Mouse (Mus musculus) testis, adult 2 months (tissue): Measurements from ENCODE around the gene Cadm2. TPM values are rescaled to one million over a fixed set of nuclear protein-coding genes. Genes with fewer than 3 reads are reported as not detected.

Source experiments
- H3K27ac ChIP-seq: fragments of 200-500 bp; 2 replicates; pipeline ENCODE4 v1.5.1; 2012; ENCODE audit warnings: low read depth, low read length; ENCODE audit not compliant: control insufficient read depth, insufficient read depth
- H3K27me3 ChIP-seq: fragments of 200-500 bp; 2 replicates; pipeline ENCODE4 v1.6.1; 2012; ENCODE audit warnings: mild to moderate bottlenecking, low read length, moderate library complexity; ENCODE audit not compliant: control insufficient read depth, insufficient read depth
- H3K36me3 ChIP-seq: fragments of 200-500 bp; 2 replicates; pipeline ENCODE4 v1.6.1; 2012; ENCODE audit warnings: mild to moderate bottlenecking, low read length; ENCODE audit not compliant: control insufficient read depth, insufficient read depth
- H3K4me1 ChIP-seq: fragments of 200-500 bp; 2 replicates; pipeline ENCODE4 v1.6.1; 2012; ENCODE audit warnings: low read length; ENCODE audit not compliant: control insufficient read depth, insufficient read depth
- H3K4me3 ChIP-seq: fragments of 200-500 bp; 2 replicates; pipeline ENCODE4 v1.5.1; 2012; ENCODE audit warnings: low read depth, mild to moderate bottlenecking, low read length, moderate library complexity, mixed read lengths; ENCODE audit not compliant: control insufficient read depth
- CTCF ChIP-seq: fragments of 200-500 bp; IDR thresholded peaks from 2 replicates; pipeline ENCODE4 v1.5.1; 2012; ENCODE audit warnings: low read depth, mild to moderate bottlenecking, inconsistent platforms, low read length, moderate library complexity; ENCODE audit not compliant: control insufficient read depth, insufficient read depth, insufficient replicate concordance
- POLR2A ChIP-seq: fragments of 200-500 bp; IDR thresholded peaks from 2 replicates; pipeline ENCODE4 v1.6.1; 2012; ENCODE audit warnings: low read depth, mild to moderate bottlenecking, inconsistent platforms, low read length, moderate library complexity; ENCODE audit not compliant: control insufficient read depth
- polyA plus RNA-seq: library from polyadenylated mRNA; depleted of rRNA; stranded (reverse); fragments of >200 nt; gene quantifications from 2 replicates; pipeline ENCODE4 v1.2.3, GENCODE M21; 2012

Gene Cadm2
- polyA plus RNA-seq, 1 experiment: 3.3 TPM

- H3K4me3 ChIP-seq: no peak overlapping the region
- no peak for TF ChIP-seq CTCF
- no peaks in the 10 kb centered on the region for H3K36me3 ChIP-seq
- no peak overlapping the region for H3K27ac ChIP-seq
- no peaks in the 10 kb centered on the region for H3K4me1 ChIP-seq
- H3K27me3 ChIP-seq: no peaks in the 10 kb centered on the region
Measured at GRCm38 (mm10) chr16:66997461-66997860, 623.2 kb downstream of the Cadm2 start.

GRCm38 (mm10) chr16:66987741-66988140 is 633.0 kb downstream of the Cadm2 start:
- no peaks in the 10 kb centered on the region for H3K36me3 ChIP-seq
- H3K4me3 ChIP-seq: no peak overlapping the region
- TF ChIP-seq POLR2A (no peak), CTCF (no peak)

GRCm38 (mm10) chr16:66986879-66987278 is 633.8 kb downstream of the Cadm2 start:
- H3K27me3 ChIP-seq: no peaks in the 10 kb centered on the region
- H3K36me3 ChIP-seq: no peaks in the 10 kb centered on the region
- H3K4me1 ChIP-seq: no peaks in the 10 kb centered on the region
- H3K27ac ChIP-seq: no peak overlapping the region
- H3K4me3 ChIP-seq: no peak overlapping the region
- no peak for TF ChIP-seq POLR2A
- no peak for TF ChIP-seq CTCF

More at GRCm38 (mm10) chr16:66987741-66988140, 633.0 kb downstream of the Cadm2 start:
- no peaks in the 10 kb centered on the region for H3K27me3 ChIP-seq
- H3K27ac ChIP-seq: no peak overlapping the region
- H3K4me1 ChIP-seq: no peaks in the 10 kb centered on the region

GRCm38 (mm10) chr16:66970912-66971311 is 649.8 kb downstream of the Cadm2 start:
- no peak for TF ChIP-seq POLR2A
- TF ChIP-seq CTCF: no peak
- Histone ChIP-seq H3K4me3 (no peak overlapping the region), H3K36me3 (no peaks in the 10 kb centered on the region), H3K4me1 (no peaks in the 10 kb centered on the region), H3K27me3 (no peaks in the 10 kb centered on the region), H3K27ac (no peak overlapping the region)

- Histone ChIP-seq H3K27ac (no peak overlapping the region), H3K4me1 (no peaks in the 10 kb centered on the region), H3K4me3 (no peak overlapping the region), H3K27me3 (no peaks in the 10 kb centered on the region), H3K36me3 (no peaks in the 10 kb centered on the region)
- TF ChIP-seq POLR2A (no peak), CTCF (no peak)
Measured at GRCm38 (mm10) chr16:66969520-66970144, 651.1 kb downstream of the Cadm2 start.

- no peak overlapping the region for H3K4me3 ChIP-seq
- no peaks in the 10 kb centered on the region for H3K4me1 ChIP-seq
- no peaks in the 10 kb centered on the region for H3K27me3 ChIP-seq
- H3K27ac ChIP-seq: no peak overlapping the region
- H3K36me3 ChIP-seq: no peaks in the 10 kb centered on the region
- TF ChIP-seq CTCF (no peak), POLR2A (no peak)
Measured at GRCm38 (mm10) chr16:66968336-66968735, 652.4 kb downstream of the Cadm2 start.

GRCm38 (mm10) chr16:66967686-66968085 is 653.0 kb downstream of the Cadm2 start:
- H3K27me3 ChIP-seq: no peaks in the 10 kb centered on the region
- no peak for TF ChIP-seq CTCF
- TF ChIP-seq POLR2A: no peak
- no peak overlapping the region for H3K27ac ChIP-seq
- H3K36me3 ChIP-seq: no peaks in the 10 kb centered on the region
- H3K4me3 ChIP-seq: no peak overlapping the region
- no peaks in the 10 kb centered on the region for H3K4me1 ChIP-seq

- TF ChIP-seq CTCF (no peak), POLR2A (no peak)
- Histone ChIP-seq H3K4me1 (no peaks in the 10 kb centered on the region), H3K27me3 (no peaks in the 10 kb centered on the region), H3K4me3 (no peak overlapping the region), H3K36me3 (no peaks in the 10 kb centered on the region), H3K27ac (no peak overlapping the region)
Measured at GRCm38 (mm10) chr16:66959146-66959545, 661.6 kb downstream of the Cadm2 start.
